Mouse (Mus musculus): ENCODE measurements around the gene Skiv2l. TPM values are rescaled to one million over a fixed set of nuclear protein-coding genes. Genes with fewer than 3 reads are reported as not detected.

Skiv2l gene
- polyA plus RNA-seq, 1 experiment = 79.3 TPM

DNA sequence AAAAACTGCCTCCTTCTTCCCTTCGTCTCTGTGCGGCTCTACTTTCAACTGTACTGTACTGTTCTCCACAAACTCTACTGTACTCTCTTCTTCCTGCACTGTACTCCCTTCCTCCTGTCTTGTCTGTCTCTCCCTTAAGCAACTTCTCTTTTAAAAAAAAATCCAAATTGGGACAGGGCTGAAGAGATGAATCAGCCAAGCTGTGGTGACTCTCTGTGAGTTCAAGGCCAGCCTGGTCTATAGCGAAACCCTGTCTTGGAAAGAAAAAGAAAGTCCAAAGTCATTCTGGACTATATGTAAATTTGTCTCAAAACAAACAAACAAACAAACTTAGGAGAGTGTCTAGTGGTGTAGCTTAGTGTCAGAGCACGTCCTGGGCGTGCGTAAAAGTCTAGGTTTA, 24.3 kb upstream of the Skiv2l start:
- Histone ChIP-seq H3K4me1 (ENCODE audit: control insufficient read depth, insufficient read depth, insufficient read length, low read length) (0 out of 2 replicates have a peak, but pooled peaks cover 2% of the 10 kb centered on the region), H3K4me3 (ENCODE audit: low read depth, low read length) (no peak overlapping the region), H3K27me3 (ENCODE audit: control insufficient read depth, insufficient read depth, low read length) (no peaks in the 10 kb centered on the region), H3K27ac (ENCODE audit: insufficient read depth, low read depth, low read length) (no peak overlapping the region), H3K36me3 (ENCODE audit: control insufficient read depth, insufficient read depth, low read length) (no peaks in the 10 kb centered on the region)
- TF ChIP-seq CTCF (IDR thresholded peaks at IDR 0.05; ENCODE audit: extremely low read depth, insufficient read length, insufficient replicate concordance, low read depth, low read length) (no peak), POLR2A (IDR thresholded peaks at IDR 0.05; ENCODE audit: low read depth, low read length) (no peak)
- 85% methylated on average over 6 of the region's 6 CpGs for WGBS

DNA sequence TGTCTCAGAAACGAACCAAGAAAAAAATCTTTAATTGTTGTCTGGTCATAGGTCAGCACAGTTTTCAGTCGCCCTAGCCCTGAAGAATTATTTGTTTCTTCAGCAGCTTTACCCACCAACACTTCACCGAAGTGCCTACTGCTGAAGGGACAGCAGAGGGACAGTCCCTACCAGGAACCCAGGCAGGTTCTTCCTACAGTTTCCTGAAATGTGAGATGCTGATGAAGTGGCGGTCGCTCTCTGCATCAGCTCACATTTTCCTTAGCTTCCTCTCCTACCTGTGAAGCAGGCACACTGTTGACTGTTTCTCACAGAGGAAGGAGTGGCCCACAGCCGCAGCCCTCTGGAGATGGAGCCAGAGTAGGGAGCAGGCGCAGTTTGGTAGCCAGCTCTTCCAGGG, 16.0 kb upstream of the Skiv2l start:
- Histone ChIP-seq H3K4me1 (ENCODE audit: control insufficient read depth, insufficient read depth, insufficient read length, low read length) (peaks cover 20% of the 10 kb centered on the region; the same call in 1 of the 2 replicates), H3K36me3 (ENCODE audit: control insufficient read depth, insufficient read depth, low read length) (no peaks in the 10 kb centered on the region), H3K27me3 (ENCODE audit: control insufficient read depth, insufficient read depth, low read length) (no peaks in the 10 kb centered on the region), H3K27ac (ENCODE audit: insufficient read depth, low read depth, low read length) (no peak overlapping the region), H3K4me3 (ENCODE audit: low read depth, low read length) (no peak overlapping the region)
- TF ChIP-seq POLR2A (IDR thresholded peaks at IDR 0.05; ENCODE audit: low read depth, low read length) (no peak), CTCF (IDR thresholded peaks at IDR 0.05; ENCODE audit: extremely low read depth, insufficient read length, insufficient replicate concordance, low read depth, low read length) (no peak)
- 57% methylated on average over 7 of the region's 7 CpGs for WGBS

DNA sequence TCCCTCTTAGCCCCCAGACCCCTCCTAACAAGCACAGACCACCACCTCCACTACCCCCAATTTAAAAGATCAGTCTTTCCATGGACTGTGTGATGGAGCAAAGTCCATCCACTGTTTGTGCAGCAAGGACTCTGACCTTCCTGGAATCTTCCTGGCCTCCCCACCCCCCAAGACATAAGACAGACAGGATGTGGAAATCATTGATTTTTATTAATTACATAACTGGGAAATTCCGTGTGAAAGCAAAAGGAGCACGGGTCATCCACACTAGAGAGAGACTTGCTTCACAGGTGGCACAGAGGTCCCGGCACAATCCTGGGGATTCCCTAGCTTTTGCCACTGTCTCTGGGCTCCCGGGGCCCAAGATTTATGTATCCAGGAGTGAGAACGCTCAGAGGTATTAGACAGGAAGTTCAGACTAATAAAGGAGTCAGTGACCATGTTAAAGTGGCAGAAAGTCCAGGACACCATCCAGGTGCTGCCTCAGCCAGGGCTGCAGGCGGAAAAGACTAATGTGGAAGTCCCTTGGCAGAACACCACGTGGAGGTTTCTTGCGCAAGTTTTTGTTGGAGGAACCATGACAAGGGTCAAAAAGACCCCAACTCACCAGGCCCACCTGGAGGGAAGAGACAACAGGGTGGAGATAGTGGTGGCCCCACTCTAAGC, 12.5 kb upstream of the Skiv2l start, which contains the start of gene Cfb:
Gene Cfb, minus strand, starts transcription at position 103 of the 666 bp plus-strand sequence.
- Histone ChIP-seq H3K4me1 (ENCODE audit: control insufficient read depth, insufficient read depth, insufficient read length, low read length) (peaks cover 29% of the 10 kb centered on the region; the same call in 1 of the 2 replicates), H3K27me3 (ENCODE audit: control insufficient read depth, insufficient read depth, low read length) (no peaks in the 10 kb centered on the region), H3K36me3 (ENCODE audit: control insufficient read depth, insufficient read depth, low read length) (peaks cover 21% of the 10 kb centered on the region), H3K4me3 (ENCODE audit: low read depth, low read length) (peak within 1 kb of the TSS; percentile 62), H3K27ac (ENCODE audit: insufficient read depth, low read depth, low read length) (peak within 1 kb of the TSS; percentile 97)
- TF ChIP-seq CTCF (IDR thresholded peaks at IDR 0.05; ENCODE audit: extremely low read depth, insufficient read length, insufficient replicate concordance, low read depth, low read length) (0 out of 2 replicates have a peak, but pooled peaks have one; percentile 8), POLR2A (IDR thresholded peaks at IDR 0.05; ENCODE audit: low read depth, low read length) (no peak)
- WGBS = 15% methylated on average over 8 of the region's 8 CpGs

DNA sequence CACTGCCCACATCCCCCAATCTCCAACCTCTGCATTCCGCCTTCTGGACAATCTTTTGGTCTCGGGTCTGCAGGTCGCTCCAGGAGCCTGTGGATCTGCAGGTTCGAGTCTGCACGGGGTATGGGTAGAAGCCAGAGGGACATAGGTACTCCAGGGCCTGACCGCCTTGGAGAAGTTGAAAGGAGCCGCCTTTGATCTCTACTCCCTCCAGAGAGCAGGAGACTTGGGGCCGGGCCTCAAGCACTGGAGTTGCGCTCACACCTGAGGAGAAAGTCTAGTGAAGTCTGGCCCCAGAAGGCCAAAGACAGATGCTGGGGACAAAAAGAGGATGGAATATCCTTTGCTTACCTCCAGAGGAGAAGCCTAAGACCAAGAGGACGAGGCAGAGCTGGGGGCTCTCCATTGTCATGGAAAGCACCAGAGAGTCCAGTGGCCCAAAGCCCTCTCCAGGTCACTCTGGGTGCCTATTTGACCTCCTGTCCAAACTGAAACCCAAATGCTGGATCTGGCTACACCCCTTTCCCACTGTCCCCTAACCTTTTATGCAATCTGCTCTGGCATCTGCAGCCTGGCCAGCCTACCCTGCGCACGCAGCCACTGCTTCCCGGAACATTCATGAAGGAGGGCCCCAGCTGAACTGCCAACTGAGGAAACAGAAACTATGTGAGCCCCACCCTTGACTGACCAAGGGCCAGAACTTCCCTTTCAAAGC, 11.8 kb upstream of the Skiv2l start:
- TF ChIP-seq POLR2A (IDR thresholded peaks at IDR 0.05; ENCODE audit: low read depth, low read length) (no peak), CTCF (IDR thresholded peaks at IDR 0.05; ENCODE audit: extremely low read depth, insufficient read length, insufficient replicate concordance, low read depth, low read length) (no peak)
- H3K36me3 ChIP-seq (ENCODE audit: control insufficient read depth, insufficient read depth, low read length) = peaks cover 27% of the 10 kb centered on the region
- H3K27me3 ChIP-seq (ENCODE audit: control insufficient read depth, insufficient read depth, low read length) = no peaks in the 10 kb centered on the region
- peak overlapping the region; percentile 62 for H3K4me3 ChIP-seq (ENCODE audit: low read depth, low read length)
- peak overlapping the region; percentile 97 for H3K27ac ChIP-seq (ENCODE audit: insufficient read depth, low read depth, low read length)
- WGBS = 31% methylated on average over 13 of the region's 13 CpGs
- peaks cover 29% of the 10 kb centered on the region; the same call in 1 of the 2 replicates for H3K4me1 ChIP-seq (ENCODE audit: control insufficient read depth, insufficient read depth, insufficient read length, low read length)

DNA sequence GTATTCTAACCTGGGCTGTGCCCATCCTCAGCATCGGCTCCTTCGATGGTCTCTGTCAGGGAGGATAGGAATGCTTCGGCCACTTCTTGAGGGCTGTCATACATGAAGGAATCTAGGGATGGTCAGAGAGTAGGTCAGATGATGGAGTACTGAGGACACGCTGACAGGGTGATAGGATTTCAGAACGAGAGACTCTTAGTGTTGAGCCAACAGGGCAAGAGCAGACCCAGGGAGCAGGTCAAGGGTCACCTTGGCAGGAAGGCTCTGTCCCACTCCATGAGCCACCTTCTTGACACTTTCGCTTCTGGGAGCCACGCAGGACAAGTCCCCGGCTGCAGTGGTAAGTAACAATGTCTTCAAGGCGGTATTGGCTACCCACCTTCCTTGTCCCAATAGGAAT, 10.5 kb upstream of the Skiv2l start:
- Histone ChIP-seq H3K4me3 (ENCODE audit: low read depth, low read length) (peak overlapping the region; percentile 62), H3K27me3 (ENCODE audit: control insufficient read depth, insufficient read depth, low read length) (no peaks in the 10 kb centered on the region), H3K4me1 (ENCODE audit: control insufficient read depth, insufficient read depth, insufficient read length, low read length) (peaks cover 29% of the 10 kb centered on the region; the same call in 1 of the 2 replicates), H3K36me3 (ENCODE audit: control insufficient read depth, insufficient read depth, low read length) (peaks cover 34% of the 10 kb centered on the region), H3K27ac (ENCODE audit: insufficient read depth, low read depth, low read length) (no peak overlapping the region)
- 68% methylated on average over 9 of the region's 9 CpGs for whole genome bisulfite sequencing
- TF ChIP-seq CTCF (IDR thresholded peaks at IDR 0.05; ENCODE audit: extremely low read depth, insufficient read length, insufficient replicate concordance, low read depth, low read length) (no peak), POLR2A (IDR thresholded peaks at IDR 0.05; ENCODE audit: low read depth, low read length) (no peak)

DNA sequence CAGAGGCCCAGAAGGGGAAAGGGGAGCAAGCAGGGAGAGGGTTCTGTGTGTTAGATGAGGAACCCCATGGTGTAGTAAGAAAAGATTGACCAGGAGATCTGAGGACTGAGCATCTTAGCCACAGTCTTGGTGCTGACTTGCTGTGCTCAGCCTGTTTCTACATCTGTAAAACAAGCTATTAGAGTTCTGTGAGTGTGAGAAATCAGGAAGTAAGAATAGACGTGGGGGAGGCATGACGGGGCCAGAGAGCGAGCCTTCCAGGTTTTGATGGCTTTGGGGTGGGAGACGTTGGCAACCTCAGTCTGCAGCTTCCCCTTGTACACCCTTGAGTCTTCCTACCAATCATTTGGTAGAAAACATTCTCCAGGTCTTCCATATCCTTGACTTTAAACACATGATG, 8.7 kb upstream of the Skiv2l start:
- H3K36me3 ChIP-seq (ENCODE audit: control insufficient read depth, insufficient read depth, low read length) = peaks cover 50% of the 10 kb centered on the region
- peaks cover 25% of the 10 kb centered on the region; the same call in 1 of the 2 replicates for H3K4me1 ChIP-seq (ENCODE audit: control insufficient read depth, insufficient read depth, insufficient read length, low read length)
- H3K27me3 ChIP-seq (ENCODE audit: control insufficient read depth, insufficient read depth, low read length) = no peaks in the 10 kb centered on the region
- 77% methylated on average over 4 of the region's 4 CpGs for WGBS
- H3K4me3 ChIP-seq (ENCODE audit: low read depth, low read length) = no peak overlapping the region
- TF ChIP-seq POLR2A (IDR thresholded peaks at IDR 0.05; ENCODE audit: low read depth, low read length) (no peak), CTCF (IDR thresholded peaks at IDR 0.05; ENCODE audit: extremely low read depth, insufficient read length, insufficient replicate concordance, low read depth, low read length) (no peak)
- no peak overlapping the region for H3K27ac ChIP-seq (ENCODE audit: insufficient read depth, low read depth, low read length)

DNA sequence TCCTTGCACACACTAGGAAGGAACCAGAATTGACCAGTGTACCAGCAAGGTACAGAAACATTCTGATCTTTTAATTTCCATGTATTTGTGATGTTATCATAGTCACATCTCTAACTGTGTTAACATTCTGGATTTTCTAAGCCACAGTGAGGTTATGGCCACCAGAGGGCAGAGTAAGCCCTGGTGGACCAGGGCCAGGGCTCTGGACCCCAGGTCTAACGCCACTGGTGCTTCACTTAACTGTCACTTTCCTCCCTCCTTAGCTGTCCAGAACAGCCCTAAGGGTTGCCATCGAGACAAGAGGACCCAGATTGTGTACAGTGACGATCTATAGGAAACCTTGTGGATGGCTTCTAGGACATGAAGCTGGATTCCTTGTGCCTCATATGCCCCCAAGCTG, 5.8 kb upstream of the Skiv2l start:
- Histone ChIP-seq H3K4me3 (ENCODE audit: low read depth, low read length) (no peak overlapping the region), H3K4me1 (ENCODE audit: control insufficient read depth, insufficient read depth, insufficient read length, low read length) (peaks cover 12% of the 10 kb centered on the region; the same call in 1 of the 2 replicates), H3K27ac (ENCODE audit: insufficient read depth, low read depth, low read length) (no peak overlapping the region), H3K36me3 (ENCODE audit: control insufficient read depth, insufficient read depth, low read length) (peaks cover 54% of the 10 kb centered on the region), H3K27me3 (ENCODE audit: control insufficient read depth, insufficient read depth, low read length) (no peaks in the 10 kb centered on the region)
- WGBS = 31% methylated on average over 3 of the region's 3 CpGs
- TF ChIP-seq POLR2A (IDR thresholded peaks at IDR 0.05; ENCODE audit: low read depth, low read length) (no peak), CTCF (IDR thresholded peaks at IDR 0.05; ENCODE audit: extremely low read depth, insufficient read length, insufficient replicate concordance, low read depth, low read length) (peak; percentile 89; the same call in 1 of the 2 replicates)

All from small intestine, adult 2 months (tissue).